Mouse (Mus musculus) MEL (cell line): ENCODE results near the gene Arhgdia.

Experiments used
- CTCF ChIP-seq, 3 experiments: IDR thresholded peaks in 2 of 3; conservative IDR thresholded peaks in 1 of 3; 2 replicates each; pipeline ENCODE4 v1.5.1; 2011 to 2012; ENCODE audit warnings: low read length in 3 of 3, low read depth in 2 of 3, mild to moderate bottlenecking in 2 of 3, improper control_type of control experiment in 1 of 3, inconsistent platforms in 1 of 3, mixed read lengths in 1 of 3, moderate library complexity in 1 of 3; ENCODE audit not compliant: control insufficient read depth in 1 of 3, insufficient read depth in 1 of 3, poor library complexity in 1 of 3, severe bottlenecking in 1 of 3
- ELF1 ChIP-seq: IDR thresholded peaks from 2 replicates; pipeline ENCODE4 v1.6.1; 2014; ENCODE audit warnings: low read depth, mild to moderate bottlenecking, inconsistent platforms, low read length, improper control_type of control experiment, moderate library complexity
- EP300 ChIP-seq, 2 experiments: IDR thresholded peaks; 2 replicates each; pipeline ENCODE4 v1.6.1; 2011; ENCODE audit warnings: improper control_type of control experiment in 2 of 2, low read length in 2 of 2, low read depth in 1 of 2, mild to moderate bottlenecking in 1 of 2
- GATA1 ChIP-seq: IDR thresholded peaks from 2 replicates; pipeline ENCODE4 v1.6.1; 2011; ENCODE audit warnings: low read depth, low read length, improper control_type of control experiment
- MAZ ChIP-seq: IDR thresholded peaks from 2 replicates; pipeline ENCODE4 v1.6.1; 2012; ENCODE audit warnings: low read depth, mild to moderate bottlenecking, inconsistent platforms, low read length, improper control_type of control experiment
- MEF2A ChIP-seq: IDR thresholded peaks from 2 replicates; pipeline ENCODE4 v1.6.1; 2014; ENCODE audit warnings: low read depth, mild to moderate bottlenecking, inconsistent platforms, low read length, improper control_type of control experiment; ENCODE audit not compliant: poor library complexity, insufficient replicate concordance, severe bottlenecking; ENCODE audit errors: extremely low read depth
- MYB ChIP-seq: IDR thresholded peaks from 2 replicates; pipeline ENCODE4 v1.6.1; 2011; ENCODE audit warnings: mild to moderate bottlenecking, low read depth, low read length, improper control_type of control experiment
- POLR2A ChIP-seq, 2 experiments: IDR thresholded peaks; 2 replicates each; pipeline ENCODE4 v1.6.1; 2011 to 2012; ENCODE audit warnings: low read length in 2 of 2, mild to moderate bottlenecking in 2 of 2, control low read depth in 1 of 2, improper control_type of control experiment in 1 of 2, low read depth in 1 of 2, moderate library complexity in 1 of 2; ENCODE audit not compliant: control insufficient read depth in 1 of 2, insufficient read depth in 1 of 2, poor library complexity in 1 of 2
- POLR2AphosphoS2 ChIP-seq: IDR thresholded peaks from 2 replicates; pipeline ENCODE4 v1.6.1; 2011; ENCODE audit warnings: low read length, improper control_type of control experiment
- TBP ChIP-seq: IDR thresholded peaks from 2 replicates; pipeline ENCODE4 v1.8.0; 2011; ENCODE audit warnings: low read depth, low read length, improper control_type of control experiment
- USF1 ChIP-seq: IDR thresholded peaks from 2 replicates; pipeline ENCODE4 v1.6.1; 2014; ENCODE audit warnings: low read depth, mild to moderate bottlenecking, inconsistent platforms, low read length, improper control_type of control experiment, moderate library complexity
- ZC3H11A ChIP-seq: IDR thresholded peaks from 2 replicates; pipeline ENCODE4 v1.6.1; 2012; ENCODE audit warnings: low read depth, mild to moderate bottlenecking, inconsistent platforms, low read length, improper control_type of control experiment
- ZKSCAN1 ChIP-seq: IDR thresholded peaks from 2 replicates; pipeline ENCODE4 v1.6.1; 2012; ENCODE audit warnings: low read depth, mild to moderate bottlenecking, inconsistent platforms, low read length, improper control_type of control experiment, moderate library complexity

DNA sequence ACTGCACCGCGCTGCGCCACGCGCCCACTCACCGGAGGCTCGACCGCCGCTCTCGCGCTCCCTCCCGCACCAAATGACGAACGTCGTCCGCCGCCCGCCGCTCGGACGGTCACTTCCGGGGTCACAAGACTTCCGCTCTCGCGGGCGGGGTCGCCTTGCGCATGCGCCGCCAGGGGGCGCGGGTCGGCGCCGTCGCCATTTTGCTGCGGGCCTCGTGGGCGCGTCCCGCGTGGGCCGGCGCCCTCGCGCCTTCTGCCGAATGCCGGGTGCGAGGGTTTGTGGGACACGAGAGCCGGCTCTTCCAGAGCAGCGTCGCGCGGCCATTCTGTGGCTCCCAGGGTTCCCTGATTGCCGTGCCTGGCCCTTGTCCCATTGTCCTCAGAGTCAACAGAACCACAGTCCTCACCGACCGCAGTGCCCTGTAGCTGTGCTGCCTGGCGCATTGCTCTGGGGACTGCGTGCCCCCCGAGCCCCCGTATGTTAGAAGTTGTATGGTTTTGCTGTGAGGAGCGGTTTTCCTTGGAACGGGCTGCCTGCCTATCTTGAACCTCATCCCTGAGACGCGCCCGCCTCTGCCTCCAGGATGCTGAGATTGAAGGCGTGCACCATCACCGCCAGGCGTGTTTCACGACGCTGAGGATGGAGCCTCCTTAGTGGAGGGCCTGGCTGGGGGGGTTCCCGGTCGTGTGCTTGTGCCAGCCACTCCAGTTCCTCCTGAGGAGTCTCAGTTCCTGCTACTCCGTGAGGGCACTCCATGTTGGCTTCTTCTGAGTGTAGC, at the start of gene Arhgdia:
- TF ChIP-seq GATA1 (no peak), ZKSCAN1 (no peak), MAZ (peak; percentile 81), CTCF (IDR thresholded peaks at IDR 0.05 in 2 of 3, conservative IDR thresholded peaks at IDR 0.05 in 1 of 3; ENCODE audit: control insufficient read depth in 1 of 3, insufficient read depth in 1 of 3, low read depth in 2 of 3, low read length in 3 of 3, poor library complexity in 1 of 3, severe bottlenecking in 1 of 3) (peak in 2 of 3 experiments; percentile 8 to 44; a peak in 4 of 6 replicates), EP300 (IDR thresholded peaks at IDR 0.05; ENCODE audit: low read depth in 1 of 2, low read length in 2 of 2) (no peak; a peak in 1 of 4 replicates), USF1 (peak; percentile 82), POLR2A (IDR thresholded peaks at IDR 0.05; ENCODE audit: control insufficient read depth in 1 of 2, insufficient read depth in 1 of 2, low read depth in 1 of 2, low read length in 2 of 2, poor library complexity in 1 of 2) (peak; percentile 79 to 89), ELF1 (peak; percentile 99), ZC3H11A (no peak), MYB (no peak), POLR2AphosphoS2 (peak; percentile 80), MEF2A (no peak), TBP (peak; percentile 79)
